Mouse (Mus musculus): ENCODE results near the gene Alk. TPM values are rescaled to one million over a fixed set of nuclear protein-coding genes. Genes with fewer than 3 reads are reported as not detected.

Alk gene
- total RNA-seq, 2 experiments from 2014 or later, result 0.10 TPM; not detected in 1

- DNase-seq, result no peak
- intact Hi-C loops (cut with DNase I), result no loop called here
Measured at GRCm38 (mm10) chr17:71862184-71862583, 742.2 kb downstream of the Alk start.

- DNase-seq, result no peak
- intact Hi-C loops (cut with DNase I), result no loop called here
Measured at GRCm38 (mm10) chr17:71831960-71832359, 772.5 kb downstream of the Alk start.

GRCm38 (mm10) chr17:71828647-71829414 lies 775.6 kb downstream of the Alk start:
- intact Hi-C loops (cut with DNase I), result no loop called here
- no peak for DNase-seq

GRCm38 (mm10) chr17:71827627-71828026 lies 776.8 kb downstream of the Alk start:
- no peak for DNase-seq
- intact Hi-C loops (cut with DNase I), result no loop called here

- intact Hi-C loops (cut with DNase I), result no loop called here
- DNase-seq, result no peak
Measured at GRCm38 (mm10) chr17:71826603-71827002, 777.8 kb downstream of the Alk start.

- intact Hi-C loops (cut with DNase I), result no loop called here
- no peak for DNase-seq
Measured at GRCm38 (mm10) chr17:71823622-71824306, 780.7 kb downstream of the Alk start.

Other genes starting within 250 kb of the Alk start
- gene Ypel5, start 231.8 kb upstream of the Alk start, total RNA-seq (2021), result 10 to 100 TPM; 29.2 to 31.6 TPM

Measured in gastrocnemius, postnatal 36 days (tissue).